Mouse (Mus musculus) ovary, adult 18-20 months (tissue): ENCODE measurements around the gene Selenow.

Source experiments
- DNase-seq: peaks from one replicate; pipeline ENCODE4 v3.0.0; 2022; ENCODE audit warnings: low spot score, mixed read lengths

Gene Selenow

GRCm38 (mm10) chr7:15922220-15922773 is at the start of gene Selenow:
Gene Selenow, minus strand, starts transcription at chr7:15922402.
- DNase-seq: peak; percentile 80

GRCm38 (mm10) chr7:15969674-15970073 is 47.5 kb upstream of the Selenow start:
- no peak for DNase-seq

GRCm38 (mm10) chr7:15968322-15968721 is 46.1 kb upstream of the Selenow start:
- DNase-seq: no peak

- peak; percentile 72 for DNase-seq
These were observed 45.1 kb upstream of the Selenow start, which contains the start of gene Ehd2 for GRCm38 (mm10) chr7:15967312-15967711. Gene Ehd2, minus strand, starts transcription at chr7:15967567.

GRCm38 (mm10) chr7:15966489-15966888 is 44.3 kb upstream of the Selenow start:
- no peak for DNase-seq

- no peak for DNase-seq
These were observed 41.8 kb upstream of the Selenow start for GRCm38 (mm10) chr7:15963798-15964652.

- peak; percentile 94 for DNase-seq
These were observed 40.4 kb upstream of the Selenow start for GRCm38 (mm10) chr7:15962311-15963288.

GRCm38 (mm10) chr7:15961798-15962197 is 39.6 kb upstream of the Selenow start:
- DNase-seq: no peak

GRCm38 (mm10) chr7:15961239-15961638 is 39.0 kb upstream of the Selenow start:
- no peak for DNase-seq

- no peak for DNase-seq
These were observed 38.5 kb upstream of the Selenow start for GRCm38 (mm10) chr7:15960691-15961090.

- no peak for DNase-seq
These were observed 33.9 kb upstream of the Selenow start for GRCm38 (mm10) chr7:15956143-15956542.

- DNase-seq: no peak
These were observed 33.3 kb upstream of the Selenow start for GRCm38 (mm10) chr7:15955509-15955908.

- DNase-seq: no peak
These were observed 32.8 kb upstream of the Selenow start for GRCm38 (mm10) chr7:15954978-15955443.

GRCm38 (mm10) chr7:15954436-15954835 is 32.2 kb upstream of the Selenow start:
- no peak for DNase-seq

- no peak for DNase-seq
These were observed 31.3 kb upstream of the Selenow start for GRCm38 (mm10) chr7:15953307-15954074.

- DNase-seq: no peak
These were observed 30.2 kb upstream of the Selenow start for GRCm38 (mm10) chr7:15952416-15952815.

GRCm38 (mm10) chr7:15950008-15950407 is 27.8 kb upstream of the Selenow start:
- DNase-seq: no peak

GRCm38 (mm10) chr7:15949216-15949790 is 27.1 kb upstream of the Selenow start:
- DNase-seq: no peak

- DNase-seq: peak; percentile 76
These were observed 26.3 kb upstream of the Selenow start for GRCm38 (mm10) chr7:15948381-15948941.

- DNase-seq: no peak
These were observed 25.6 kb upstream of the Selenow start for GRCm38 (mm10) chr7:15947653-15948260.
